Mouse (Mus musculus): ENCODE measurements around the gene Ptgds. TPM values are rescaled to one million over a fixed set of nuclear protein-coding genes. Genes with fewer than 3 reads are reported as not detected.

Gene Ptgds
- polyA plus RNA-seq, 1 experiment, result 758 TPM

GRCm38 (mm10) chr2:25427256-25427655 lies 42.6 kb downstream of the Ptgds start:
- H3K27ac ChIP-seq (ENCODE audit: insufficient read depth, low read depth, low read length), result no peak overlapping the region
- H3K4me3 ChIP-seq (ENCODE audit: insufficient read depth, low read depth, low read length), result no peak overlapping the region
- H3K4me1 ChIP-seq (ENCODE audit: control insufficient read depth, insufficient read depth, low read length), result peaks cover 35% of the 10 kb centered on the region
- TF ChIP-seq CTCF (IDR thresholded peaks at IDR 0.05; ENCODE audit: insufficient read depth, low read depth, low read length), result no peak
- no peak for TF ChIP-seq POLR2A (IDR thresholded peaks at IDR 0.05; ENCODE audit: insufficient read depth, low read depth, low read length)
- WGBS, result 92% methylated on average over 5 of the region's 5 CpGs

- Histone ChIP-seq H3K4me1 (ENCODE audit: control insufficient read depth, insufficient read depth, low read length) (peaks cover 32% of the 10 kb centered on the region), H3K4me3 (ENCODE audit: insufficient read depth, low read depth, low read length) (no peak overlapping the region), H3K27ac (ENCODE audit: insufficient read depth, low read depth, low read length) (no peak overlapping the region)
- peak; percentile 37; the same call in 1 of the 2 replicates for TF ChIP-seq CTCF (IDR thresholded peaks at IDR 0.05; ENCODE audit: insufficient read depth, low read depth, low read length)
- no peak for TF ChIP-seq POLR2A (IDR thresholded peaks at IDR 0.05; ENCODE audit: insufficient read depth, low read depth, low read length)
- 34% methylated on average over 5 of the region's 5 CpGs for WGBS
These were observed 43.1 kb downstream of the Ptgds start for GRCm38 (mm10) chr2:25426721-25427191.

GRCm38 (mm10) chr2:25425481-25425880 lies 44.4 kb downstream of the Ptgds start:
- Histone ChIP-seq H3K4me1 (ENCODE audit: control insufficient read depth, insufficient read depth, low read length) (peaks cover 20% of the 10 kb centered on the region), H3K27ac (ENCODE audit: insufficient read depth, low read depth, low read length) (no peak overlapping the region), H3K4me3 (ENCODE audit: insufficient read depth, low read depth, low read length) (no peak overlapping the region)
- TF ChIP-seq CTCF (IDR thresholded peaks at IDR 0.05; ENCODE audit: insufficient read depth, low read depth, low read length), result no peak
- no peak for TF ChIP-seq POLR2A (IDR thresholded peaks at IDR 0.05; ENCODE audit: insufficient read depth, low read depth, low read length)
- 57% methylated on average over 27 of the region's 27 CpGs for WGBS

- Histone ChIP-seq H3K4me3 (ENCODE audit: insufficient read depth, low read depth, low read length) (no peak overlapping the region), H3K27ac (ENCODE audit: insufficient read depth, low read depth, low read length) (no peak overlapping the region), H3K4me1 (ENCODE audit: control insufficient read depth, insufficient read depth, low read length) (peaks cover 5% of the 10 kb centered on the region)
- 83% methylated on average over 1 of the region's 1 CpGs for WGBS
- TF ChIP-seq CTCF (IDR thresholded peaks at IDR 0.05; ENCODE audit: insufficient read depth, low read depth, low read length) (no peak), POLR2A (IDR thresholded peaks at IDR 0.05; ENCODE audit: insufficient read depth, low read depth, low read length) (no peak)
These were observed 46.2 kb downstream of the Ptgds start for GRCm38 (mm10) chr2:25423626-25424025.

GRCm38 (mm10) chr2:25422587-25423410 lies 47.0 kb downstream of the Ptgds start, which contains the start of gene Fut7:
Fut7 (plus strand) TSS chr2:25423267.
- 77% methylated on average over 17 of the region's 17 CpGs for WGBS
- Histone ChIP-seq H3K4me1 (ENCODE audit: control insufficient read depth, insufficient read depth, low read length) (peaks cover 5% of the 10 kb centered on the region), H3K27ac (ENCODE audit: insufficient read depth, low read depth, low read length) (no peak within 1 kb of the TSS), H3K4me3 (ENCODE audit: insufficient read depth, low read depth, low read length) (no peak within 1 kb of the TSS)
- TF ChIP-seq POLR2A (IDR thresholded peaks at IDR 0.05; ENCODE audit: insufficient read depth, low read depth, low read length) (no peak), CTCF (IDR thresholded peaks at IDR 0.05; ENCODE audit: insufficient read depth, low read depth, low read length) (no peak)

- no peak for TF ChIP-seq CTCF (IDR thresholded peaks at IDR 0.05; ENCODE audit: insufficient read depth, low read depth, low read length)
- TF ChIP-seq POLR2A (IDR thresholded peaks at IDR 0.05; ENCODE audit: insufficient read depth, low read depth, low read length), result no peak
- WGBS, result 22% methylated on average over 3 of the region's 3 CpGs
- peaks cover 5% of the 10 kb centered on the region for H3K4me1 ChIP-seq (ENCODE audit: control insufficient read depth, insufficient read depth, low read length)
- H3K27ac ChIP-seq (ENCODE audit: insufficient read depth, low read depth, low read length), result no peak overlapping the region
- no peak overlapping the region for H3K4me3 ChIP-seq (ENCODE audit: insufficient read depth, low read depth, low read length)
These were observed 48.0 kb downstream of the Ptgds start for GRCm38 (mm10) chr2:25421896-25422295.

GRCm38 (mm10) chr2:25417426-25417825 lies 52.4 kb downstream of the Ptgds start:
- TF ChIP-seq POLR2A (IDR thresholded peaks at IDR 0.05; ENCODE audit: insufficient read depth, low read depth, low read length) (no peak), CTCF (IDR thresholded peaks at IDR 0.05; ENCODE audit: insufficient read depth, low read depth, low read length) (no peak)
- WGBS, result 45% methylated on average over 3 of the region's 3 CpGs
- H3K4me1 ChIP-seq (ENCODE audit: control insufficient read depth, insufficient read depth, low read length), result peaks cover 5% of the 10 kb centered on the region
- no peak overlapping the region for H3K27ac ChIP-seq (ENCODE audit: insufficient read depth, low read depth, low read length)
- no peak overlapping the region for H3K4me3 ChIP-seq (ENCODE audit: insufficient read depth, low read depth, low read length)

Other genes with a start within 250 kb of the Ptgds start
- 193 TPM in 1 of 2 replicates, not detected in the other for gene Tubb4b, start 245.3 kb downstream of the Ptgds start, polyA plus RNA-seq (2012; ENCODE audit: insufficient read depth, insufficient read length, low replicate concordance, missing spikeins)
- not detected in 2 replicates for gene Slc34a3, start 235.7 kb downstream of the Ptgds start, polyA plus RNA-seq (2012; ENCODE audit: insufficient read depth, insufficient read length, low replicate concordance, missing spikeins)
- gene Rnf224, start 233.3 kb downstream of the Ptgds start, polyA plus RNA-seq (2012; ENCODE audit: insufficient read depth, insufficient read length, low replicate concordance, missing spikeins), result not detected in 2 replicates
- gene Rnf208, start 227.8 kb downstream of the Ptgds start, polyA plus RNA-seq (2012; ENCODE audit: insufficient read depth, insufficient read length, low replicate concordance, missing spikeins), result not detected in 2 replicates
- gene Cysrt1, start 227.6 kb downstream of the Ptgds start, polyA plus RNA-seq (2012; ENCODE audit: insufficient read depth, insufficient read length, low replicate concordance, missing spikeins), result not detected in 2 replicates
- not detected in 2 replicates for gene AL732309.1, start 223.2 kb downstream of the Ptgds start, polyA plus RNA-seq (2012; ENCODE audit: insufficient read depth, insufficient read length, low replicate concordance, missing spikeins)
- not detected in 2 replicates for gene Tmem203, start 214.6 kb downstream of the Ptgds start, polyA plus RNA-seq (2012; ENCODE audit: insufficient read depth, insufficient read length, low replicate concordance, missing spikeins)
- gene Tprn, start 207.4 kb downstream of the Ptgds start, polyA plus RNA-seq (2012; ENCODE audit: insufficient read depth, insufficient read length, low replicate concordance, missing spikeins), result not detected in 2 replicates
- gene Ssna1, start 197.6 kb downstream of the Ptgds start, polyA plus RNA-seq (2012; ENCODE audit: insufficient read depth, insufficient read length, low replicate concordance, missing spikeins), result not detected in 2 replicates
- gene Anapc2, start 197.6 kb downstream of the Ptgds start, polyA plus RNA-seq (2012; ENCODE audit: insufficient read depth, insufficient read length, low replicate concordance, missing spikeins), result not detected in 2 replicates
- not detected in 2 replicates for gene Tmem210, start 181.9 kb downstream of the Ptgds start, polyA plus RNA-seq (2012; ENCODE audit: insufficient read depth, insufficient read length, low replicate concordance, missing spikeins)
- gene Lrrc26, start 180.1 kb downstream of the Ptgds start, polyA plus RNA-seq (2012; ENCODE audit: insufficient read depth, insufficient read length, low replicate concordance, missing spikeins), result not detected in 2 replicates
- 199 and 286 TPM in 2 replicates for gene Grin1, start 150.9 kb downstream of the Ptgds start, polyA plus RNA-seq (2012; ENCODE audit: insufficient read depth, insufficient read length, low replicate concordance, missing spikeins)
- not detected in 2 replicates for gene Man1b1, start 137.7 kb downstream of the Ptgds start, polyA plus RNA-seq (2012; ENCODE audit: insufficient read depth, insufficient read length, low replicate concordance, missing spikeins)
- not detected in 2 replicates for gene Dpp7, start 113.7 kb downstream of the Ptgds start, polyA plus RNA-seq (2012; ENCODE audit: insufficient read depth, insufficient read length, low replicate concordance, missing spikeins)
- not detected in 2 replicates for gene Uap1l1, start 104.4 kb downstream of the Ptgds start, polyA plus RNA-seq (2012; ENCODE audit: insufficient read depth, insufficient read length, low replicate concordance, missing spikeins)
- gene Sapcd2, start 97.7 kb downstream of the Ptgds start, polyA plus RNA-seq (2012; ENCODE audit: insufficient read depth, insufficient read length, low replicate concordance, missing spikeins), result not detected in 2 replicates
- gene Entpd2, start 74.2 kb downstream of the Ptgds start, polyA plus RNA-seq (2012; ENCODE audit: insufficient read depth, insufficient read length, low replicate concordance, missing spikeins), result not detected in 2 replicates
- gene Npdc1, start 70.7 kb downstream of the Ptgds start, polyA plus RNA-seq (2012; ENCODE audit: insufficient read depth, insufficient read length, low replicate concordance, missing spikeins), result not detected in 2 replicates
- gene Fut7, start 46.8 kb downstream of the Ptgds start, polyA plus RNA-seq (2012; ENCODE audit: insufficient read depth, insufficient read length, low replicate concordance, missing spikeins), result not detected in 2 replicates
- not detected in 2 replicates for gene Abca2, start 41.3 kb downstream of the Ptgds start, polyA plus RNA-seq (2012; ENCODE audit: insufficient read depth, insufficient read length, low replicate concordance, missing spikeins)
- not detected in 2 replicates for gene Clic3, start 13.2 kb downstream of the Ptgds start, polyA plus RNA-seq (2012; ENCODE audit: insufficient read depth, insufficient read length, low replicate concordance, missing spikeins)
- gene Paxx, start 9.0 kb downstream of the Ptgds start, polyA plus RNA-seq (2012; ENCODE audit: insufficient read depth, insufficient read length, low replicate concordance, missing spikeins), result not detected in 2 replicates
- not detected in 2 replicates for gene Lcn12, start 23.9 kb upstream of the Ptgds start, polyA plus RNA-seq (2012; ENCODE audit: insufficient read depth, insufficient read length, low replicate concordance, missing spikeins)
- 706 TPM in 1 of 2 replicates, not detected in the other for gene Fbxw5, start 30.7 kb upstream of the Ptgds start, polyA plus RNA-seq (2012; ENCODE audit: insufficient read depth, insufficient read length, low replicate concordance, missing spikeins)
- gene C8g, start 31.7 kb upstream of the Ptgds start, polyA plus RNA-seq (2012; ENCODE audit: insufficient read depth, insufficient read length, low replicate concordance, missing spikeins), result not detected in 2 replicates
- gene Traf2, start 76.9 kb upstream of the Ptgds start, polyA plus RNA-seq (2012; ENCODE audit: insufficient read depth, insufficient read length, low replicate concordance, missing spikeins), result not detected in 2 replicates
- gene Edf1, start 87.8 kb upstream of the Ptgds start, polyA plus RNA-seq (2012; ENCODE audit: insufficient read depth, insufficient read length, low replicate concordance, missing spikeins), result not detected in 2 replicates
- not detected in 2 replicates for gene Mamdc4, start 104.8 kb upstream of the Ptgds start, polyA plus RNA-seq (2012; ENCODE audit: insufficient read depth, insufficient read length, low replicate concordance, missing spikeins)
- not detected in 2 replicates for gene Phpt1, start 105.2 kb upstream of the Ptgds start, polyA plus RNA-seq (2012; ENCODE audit: insufficient read depth, insufficient read length, low replicate concordance, missing spikeins)
- not detected in 2 replicates for gene Ajm1, start 111.7 kb upstream of the Ptgds start, polyA plus RNA-seq (2012; ENCODE audit: insufficient read depth, insufficient read length, low replicate concordance, missing spikeins)
- gene Rabl6, start 138.5 kb upstream of the Ptgds start, polyA plus RNA-seq (2012; ENCODE audit: insufficient read depth, insufficient read length, low replicate concordance, missing spikeins), result not detected in 2 replicates
- gene Ccdc183, start 147.6 kb upstream of the Ptgds start, polyA plus RNA-seq (2012; ENCODE audit: insufficient read depth, insufficient read length, low replicate concordance, missing spikeins), result not detected in 2 replicates
- gene Tmem141, start 152.0 kb upstream of the Ptgds start, polyA plus RNA-seq (2012; ENCODE audit: insufficient read depth, insufficient read length, low replicate concordance, missing spikeins), result not detected in 2 replicates
- not detected in 2 replicates for gene Fcna, start 158.0 kb upstream of the Ptgds start, polyA plus RNA-seq (2012; ENCODE audit: insufficient read depth, insufficient read length, low replicate concordance, missing spikeins)
- gene Lcn8, start 183.1 kb upstream of the Ptgds start, polyA plus RNA-seq (2012; ENCODE audit: insufficient read depth, insufficient read length, low replicate concordance, missing spikeins), result not detected in 2 replicates
- gene Lcn5, start 187.9 kb upstream of the Ptgds start, polyA plus RNA-seq (2012; ENCODE audit: insufficient read depth, insufficient read length, low replicate concordance, missing spikeins), result not detected in 2 replicates
- not detected in 2 replicates for gene Lcn6, start 206.7 kb upstream of the Ptgds start, polyA plus RNA-seq (2012; ENCODE audit: insufficient read depth, insufficient read length, low replicate concordance, missing spikeins)
- gene Lcn10, start 212.7 kb upstream of the Ptgds start, polyA plus RNA-seq (2012; ENCODE audit: insufficient read depth, insufficient read length, low replicate concordance, missing spikeins), result not detected in 2 replicates
- gene Obp2a, start 230.0 kb upstream of the Ptgds start, polyA plus RNA-seq (2012; ENCODE audit: insufficient read depth, insufficient read length, low replicate concordance, missing spikeins), result not detected in 2 replicates
- not detected in 2 replicates for gene Bmyc, start 236.7 kb upstream of the Ptgds start, polyA plus RNA-seq (2012; ENCODE audit: insufficient read depth, insufficient read length, low replicate concordance, missing spikeins)